Mouse (Mus musculus) cerebellum, adult (tissue): ENCODE measurements around the gene Vmn1r48.
"Not testable (repeated sequence)": the region's sequence is repeated elsewhere in the genome, so short reads cannot be mapped to it uniquely, and the experiment has no call there.

Experiments used
- ATAC-seq: cut with Nextera tagmentation; 2 replicates; pipeline ENCODE4 v1.9.2; 2017; ENCODE audit warnings: mild to moderate bottlenecking, moderate library complexity, mixed read lengths; ENCODE audit not compliant: insufficient number of reproducible peaks, low FRiP score, low TSS enrichment

Vmn1r48 gene

DNA sequence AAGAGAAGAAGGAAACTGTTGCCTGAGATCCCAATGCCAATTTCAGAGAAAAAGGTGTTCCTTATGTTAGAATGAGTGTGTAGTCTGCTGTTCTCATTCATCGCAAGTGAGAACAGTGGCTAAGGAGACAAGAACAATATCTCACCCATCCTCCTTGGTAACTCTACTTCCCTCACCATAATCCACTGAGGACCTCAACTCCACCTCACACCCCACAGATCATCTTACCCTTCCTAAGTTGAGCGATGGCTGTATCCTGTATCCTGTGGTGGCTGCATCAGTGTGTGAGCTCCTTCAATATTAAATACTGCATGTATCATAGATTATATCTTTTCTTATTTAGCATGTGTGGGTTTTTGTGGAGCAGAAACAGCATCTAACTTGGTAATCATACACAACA, at the start of gene Vmn1r48:
Vmn1r48 (minus strand) TSS at position 101 of the 400 bp plus-strand sequence.
- ATAC-seq, result not testable (repeated sequence)

DNA sequence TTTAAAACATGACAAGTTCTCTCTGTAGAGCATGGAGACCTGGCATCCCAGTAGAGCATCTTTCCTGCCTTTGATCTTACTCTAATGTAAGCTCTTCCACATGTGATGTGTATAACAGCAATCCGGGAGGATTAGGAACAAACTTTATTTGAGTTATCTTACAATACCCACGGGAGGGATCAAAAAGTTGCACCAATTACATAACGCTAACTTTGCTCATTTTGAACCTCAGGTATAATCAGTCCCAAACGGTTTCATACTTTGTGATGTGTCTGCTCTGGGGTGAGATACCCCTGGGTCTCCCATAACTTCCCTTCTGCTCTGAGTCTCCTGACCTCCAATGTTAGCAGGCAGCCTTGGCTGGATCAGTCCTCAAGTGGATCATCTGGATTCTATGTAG, 41.8 kb upstream of the Vmn1r48 start, which contains the start of gene Vmn1r49:
Vmn1r49 (minus strand) TSS at position 101 of the 400 bp plus-strand sequence.
- ATAC-seq, result no peak

DNA sequence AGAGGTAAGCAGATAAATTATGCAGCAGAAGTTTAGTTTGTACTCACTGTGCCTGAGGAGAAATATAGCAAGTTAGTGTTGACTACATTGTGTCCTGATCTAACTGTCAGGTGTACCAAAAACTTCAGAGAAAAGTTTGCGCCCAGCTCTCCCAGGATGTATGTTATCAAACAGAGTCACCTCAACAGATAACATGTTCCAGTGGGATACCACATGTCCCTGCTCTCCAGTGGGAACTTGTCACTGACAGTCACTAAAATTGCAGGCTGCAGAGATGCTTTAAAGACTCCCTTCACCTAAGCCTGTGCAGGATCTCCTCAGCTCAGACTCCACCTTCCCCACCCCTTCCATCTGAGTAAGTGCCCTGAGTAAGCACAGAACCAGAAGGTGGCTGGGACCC, 20.8 kb downstream of the Vmn1r48 start, which contains the start of gene Vmn1r47:
Vmn1r47 (plus strand) TSS at position 301 of the 400 bp plus-strand sequence.
- not testable (repeated sequence) for ATAC-seq

DNA sequence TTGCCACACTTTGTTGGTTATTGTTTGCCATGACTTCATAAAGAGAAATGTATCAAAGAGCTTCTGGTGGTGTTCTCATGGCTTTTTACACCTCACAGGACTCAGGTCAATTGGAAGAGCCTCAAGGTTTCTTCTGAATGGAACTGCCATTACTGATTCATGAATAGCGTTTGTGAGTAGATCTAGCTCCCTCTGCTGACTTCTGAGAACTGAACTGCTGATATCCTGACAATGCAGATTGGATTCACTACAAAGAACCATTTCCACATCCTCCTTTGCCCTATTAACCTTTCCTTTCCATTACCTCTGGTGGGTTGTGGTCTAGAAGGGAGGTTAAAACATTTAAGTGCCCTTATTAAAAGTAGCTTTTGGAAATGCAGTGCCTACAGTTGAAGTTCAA, 50.7 kb downstream of the Vmn1r48 start:
- no peak for ATAC-seq
